Mouse (Mus musculus) spleen, adult 2 months (tissue): ENCODE measurements around the gene Entpd1.
A peak's percentile ranks its signal among the peaks of the same experiment; 100 is the strongest.

Source experiments
- CTCF ChIP-seq: fragments of 200-500 bp; IDR thresholded peaks from 2 replicates; pipeline ENCODE4 v1.5.1; 2011; ENCODE audit warnings: mild to moderate bottlenecking, inconsistent platforms; ENCODE audit not compliant: insufficient read depth, insufficient read length, insufficient replicate concordance; ENCODE audit errors: extremely low read depth
- POLR2A ChIP-seq: fragments of 200-500 bp; IDR thresholded peaks from 2 replicates; pipeline ENCODE4 v1.6.1; 2011; ENCODE audit warnings: low read depth, low read length, inconsistent platforms

- TF ChIP-seq CTCF (peak; percentile 68; the same call in 1 of the 2 replicates), POLR2A (no peak)
Observed at GRCm38 (mm10) chr19:40754311-40754710, 142.1 kb downstream of the Entpd1 start.
